Mouse (Mus musculus) 3134 (cell line): ENCODE results near the gene Spata4.
A peak's percentile ranks its signal among the peaks of the same experiment; 100 is the strongest.
"Not testable (repeated sequence)": the region's sequence is repeated elsewhere in the genome, so short reads cannot be mapped to it uniquely, and the experiment has no call there.

ENCODE experiments used
- DNase-seq: peaks from one replicate; pipeline ENCODE4 v3.0.0-alpha.2; 2011; ENCODE audit warnings: low spot score; ENCODE audit not compliant: insufficient read length; ENCODE audit errors: extremely low read depth

Spata4 gene

GRCm38 (mm10) chr8:54600671-54601251 lies at the start of gene Spata4:
Spata4 (plus strand) TSS chr8:54600781.
- DNase-seq: no peak

GRCm38 (mm10) chr8:54554921-54555320 lies 45.7 kb upstream of the Spata4 start:
- no peak for DNase-seq

DNA sequence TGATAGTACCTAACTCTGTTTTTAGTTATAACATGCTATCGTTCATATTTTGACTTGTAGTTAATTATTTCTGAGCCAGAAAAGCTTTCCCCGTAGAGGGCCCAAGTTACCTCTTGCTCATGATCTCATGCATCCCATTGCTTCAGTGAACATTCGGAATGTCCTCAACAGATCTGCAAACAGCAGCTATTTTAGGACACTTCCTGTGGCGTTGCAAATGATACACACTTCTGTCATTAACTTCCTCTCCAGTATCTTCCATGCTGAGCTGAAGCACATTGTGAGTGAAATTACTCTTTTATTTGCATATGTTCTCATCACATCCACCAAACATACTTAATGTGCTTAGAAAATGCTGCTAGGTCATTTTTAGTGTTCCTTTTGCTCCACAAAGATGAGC lies 38.4 kb upstream of the Spata4 start:
- no peak for DNase-seq

- DNase-seq: no peak
Observed at GRCm38 (mm10) chr8:54565181-54565580, 35.4 kb upstream of the Spata4 start.

- peak; percentile 10 for DNase-seq
Observed at GRCm38 (mm10) chr8:54565603-54566260, 34.8 kb upstream of the Spata4 start.

- DNase-seq: no peak
Observed at GRCm38 (mm10) chr8:54567168-54567567, 33.4 kb upstream of the Spata4 start.

- DNase-seq: no peak
Observed at GRCm38 (mm10) chr8:54570618-54571609, 29.7 kb upstream of the Spata4 start.

GRCm38 (mm10) chr8:54581436-54581835 lies 19.1 kb upstream of the Spata4 start:
- no peak for DNase-seq

GRCm38 (mm10) chr8:54582886-54583285 lies 17.7 kb upstream of the Spata4 start:
- DNase-seq: no peak

DNA sequence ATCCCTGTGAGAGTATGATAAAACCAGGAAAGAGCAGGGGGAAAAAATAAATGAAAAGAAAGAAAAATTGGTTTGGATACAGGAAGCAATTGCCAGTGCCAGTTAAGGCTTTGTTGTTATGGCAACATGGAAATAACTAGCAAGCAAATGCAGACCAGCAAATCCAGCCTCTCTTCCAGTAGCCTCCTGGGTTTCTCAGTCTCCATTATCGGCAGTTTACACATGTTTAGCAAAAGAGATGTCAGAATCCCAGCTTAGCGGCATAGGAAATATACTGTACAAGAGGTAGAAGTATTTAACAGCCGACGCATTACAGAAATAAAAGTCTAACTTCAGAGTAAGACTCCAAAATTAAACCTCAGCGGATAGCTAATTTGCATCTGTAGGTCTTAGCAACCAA lies 5.9 kb upstream of the Spata4 start:
- no peak for DNase-seq

- DNase-seq: no peak
Observed at GRCm38 (mm10) chr8:54596051-54596450, 4.5 kb upstream of the Spata4 start.

DNA sequence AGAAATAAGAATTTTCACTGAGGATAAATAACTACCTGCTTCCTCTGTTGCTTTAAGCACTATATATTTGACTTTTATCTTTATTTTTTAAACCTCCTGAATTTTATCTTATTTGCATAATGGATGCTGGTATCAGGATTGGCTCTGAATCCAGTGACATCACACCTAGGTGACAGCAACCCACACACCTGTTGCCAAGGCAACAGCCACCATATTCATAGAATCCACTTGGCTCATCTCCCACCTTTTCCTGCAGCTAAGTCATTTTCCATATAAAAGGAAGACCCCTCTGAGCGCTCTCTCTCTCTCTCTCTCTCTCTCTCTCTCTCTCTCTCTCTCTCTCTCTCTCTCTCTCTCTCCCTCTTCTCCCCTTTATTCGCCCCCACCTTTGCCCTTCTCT lies 3.6 kb upstream of the Spata4 start:
- no peak for DNase-seq

DNA sequence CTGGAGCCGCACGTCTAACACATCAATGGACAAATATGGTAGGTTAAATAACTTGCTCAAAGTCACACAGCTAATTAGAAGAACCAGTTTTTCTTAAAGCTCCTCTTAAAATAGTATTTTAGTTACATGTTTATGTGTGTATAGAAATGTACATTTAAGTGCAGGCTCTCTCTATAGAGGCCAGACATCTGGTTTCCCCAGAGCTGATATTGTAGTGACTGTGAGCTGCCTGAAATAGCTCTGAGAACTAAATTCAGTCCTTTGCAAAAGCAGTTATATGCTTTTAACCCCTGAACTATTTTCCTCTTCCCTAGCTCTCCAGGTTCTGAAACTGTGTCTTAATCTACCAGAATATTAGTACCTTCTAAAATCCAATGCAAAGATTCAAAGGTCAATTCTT lies 3.2 kb upstream of the Spata4 start:
- DNase-seq: no peak

DNA sequence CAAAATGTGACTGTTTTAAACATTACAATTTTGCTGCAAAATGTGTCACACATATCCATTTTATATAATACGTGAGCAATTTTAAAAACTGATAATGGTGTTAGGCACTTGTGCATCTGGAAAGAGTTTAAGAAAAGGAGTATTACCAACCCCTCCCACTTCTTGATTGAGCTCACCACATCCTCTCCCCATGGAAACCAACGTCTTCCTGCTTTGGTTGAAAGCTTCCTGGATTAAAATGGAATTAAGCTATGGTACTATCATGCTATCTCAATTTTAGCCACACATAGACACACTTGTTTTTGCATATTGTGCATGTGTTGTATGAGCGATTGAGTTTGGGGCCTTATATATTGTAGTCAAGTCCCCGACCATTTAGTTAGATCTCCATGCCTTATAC lies 2.9 kb downstream of the Spata4 start:
- DNase-seq: no peak

- peak; percentile 45 for DNase-seq
Observed at GRCm38 (mm10) chr8:54609336-54609735, 8.8 kb downstream of the Spata4 start.

DNA sequence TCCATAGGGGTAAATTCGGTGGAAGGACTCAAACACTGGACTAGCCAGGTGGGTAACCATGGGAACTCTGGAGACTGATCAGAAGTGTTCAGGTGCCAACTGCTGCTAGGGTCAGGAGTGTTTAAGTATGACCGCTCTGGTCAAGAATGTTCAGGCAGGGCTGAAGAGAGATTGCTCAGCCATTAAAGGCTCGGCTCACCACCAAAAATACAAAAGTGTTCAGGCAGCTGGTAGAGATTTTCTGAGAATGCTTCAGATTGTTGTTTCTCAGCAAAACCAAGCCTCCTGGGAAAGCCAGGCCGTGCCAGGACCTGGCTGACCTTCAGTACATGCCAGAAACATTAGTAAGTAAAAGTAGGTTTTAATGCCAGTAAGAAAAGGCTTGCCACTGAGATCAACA lies 9.7 kb downstream of the Spata4 start:
- peak; percentile 80 for DNase-seq

DNA sequence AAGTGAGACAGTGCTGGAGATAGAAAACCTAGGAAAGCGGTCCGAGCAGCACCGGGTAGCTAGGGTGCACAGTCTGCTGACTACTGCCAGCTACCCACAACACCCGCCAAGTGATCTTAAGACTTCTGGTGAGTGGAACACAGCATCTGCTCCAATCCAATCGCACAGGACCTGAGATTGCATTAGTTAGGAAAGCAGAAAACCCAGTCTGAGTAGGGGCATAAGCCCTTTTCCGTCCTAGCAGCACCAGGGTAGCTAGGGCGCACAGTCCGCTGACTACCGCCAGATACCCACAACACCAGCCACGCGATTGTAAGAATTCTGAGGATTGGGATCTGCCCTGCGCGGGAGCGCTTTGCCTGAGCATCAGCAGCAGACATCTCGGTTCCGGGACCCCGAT lies 16.1 kb downstream of the Spata4 start:
- not testable (repeated sequence) for DNase-seq

- no peak for DNase-seq
Observed at GRCm38 (mm10) chr8:54638634-54639033, 38.1 kb downstream of the Spata4 start.
